Mouse (Mus musculus) midbrain, embryonic 15.5 days (tissue): ENCODE measurements at regions not wholly inside any gene's neighbourhood (a gene's known extent, or its start where the extent isn't known, plus 50 kb on each side); places are given as distances from the start of the nearest gene placed in this dataset.
A peak's percentile ranks its signal among the peaks of the same experiment; 100 is the strongest.

Source experiments
- ATAC-seq: fragments of 200-750 bp; cut with Nextera tagmentation; replicated peaks from 2 replicates; pipeline ENCODE4 v1.8.0; 2017; ENCODE audit warnings: moderate TSS enrichment
- H3K27ac ChIP-seq: fragments of 300-500 bp; sonication (generic); 2 replicates; pipeline ENCODE4 v1.5.1; 2015; ENCODE audit warnings: mild to moderate bottlenecking, inconsistent platforms
- H3K27me3 ChIP-seq: fragments of 300-500 bp; sonication (generic); replicated peaks from 2 replicates; pipeline ENCODE4 v1.6.1; 2015; ENCODE audit warnings: inconsistent platforms
- H3K36me3 ChIP-seq: fragments of 300-500 bp; sonication (generic); replicated peaks from 2 replicates; pipeline ENCODE4 v1.6.1; 2015; ENCODE audit warnings: inconsistent platforms
- H3K4me1 ChIP-seq: fragments of 300-500 bp; sonication (generic); 2 replicates; pipeline ENCODE4 v1.6.1; 2015; ENCODE audit warnings: inconsistent platforms
- H3K4me2 ChIP-seq: fragments of 300-500 bp; sonication (generic); 2 replicates; pipeline ENCODE4 v1.6.1; 2015; ENCODE audit warnings: inconsistent platforms, mild to moderate bottlenecking, moderate library complexity
- H3K4me3 ChIP-seq: fragments of 300-500 bp; sonication (generic); 2 replicates; pipeline ENCODE4 v1.5.1; 2015; ENCODE audit warnings: mild to moderate bottlenecking, inconsistent platforms
- H3K9ac ChIP-seq: fragments of 300-500 bp; sonication (generic); 2 replicates; pipeline ENCODE4 v1.6.1; 2015; ENCODE audit warnings: mild to moderate bottlenecking, inconsistent platforms
- H3K9me3 ChIP-seq: fragments of 300-500 bp; sonication (generic); 2 replicates; pipeline ENCODE4 v1.6.1; 2016; ENCODE audit warnings: inconsistent platforms
- WGBS: fragments of 180-500 bp; shearing (Covaris S2); methylation state at CpG from one replicate; pipeline ENCODE4 v1.1.7; 2015; ENCODE audit warnings: mixed read lengths; 5-methylcytosine and 5-hydroxymethylcytosine counted together

DNA sequence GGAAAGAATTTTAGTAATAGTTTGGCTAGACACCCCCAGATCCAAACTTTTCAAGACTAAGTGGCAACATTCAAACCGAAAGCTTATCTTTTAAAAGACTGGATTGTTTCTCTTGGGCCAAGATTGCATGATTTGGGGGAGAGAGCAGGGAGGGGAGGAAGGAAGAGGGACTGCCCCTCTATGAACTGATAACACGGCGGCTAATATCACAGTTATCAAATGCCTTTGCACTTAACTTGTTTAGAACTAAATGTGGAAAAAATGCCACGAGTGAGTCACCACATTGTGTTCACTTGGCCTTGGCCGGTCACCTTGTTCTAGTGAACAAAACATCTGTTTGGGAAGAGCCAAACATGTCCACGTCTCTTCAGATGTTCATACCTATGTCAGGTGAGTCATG is 92.3 kb downstream of the Tes start:
- Histone ChIP-seq H3K27ac (no peak overlapping the region), H3K27me3 (no peaks in the 10 kb centered on the region), H3K4me3 (no peak overlapping the region), H3K9me3 (no peaks in the 10 kb centered on the region), H3K4me1 (no peaks in the 10 kb centered on the region), H3K4me2 (no peak overlapping the region), H3K9ac (no peak overlapping the region), H3K36me3 (no peaks in the 10 kb centered on the region)
- WGBS, result 92% methylated on average over 6 of the region's 6 CpGs
- no peak for ATAC-seq

DNA sequence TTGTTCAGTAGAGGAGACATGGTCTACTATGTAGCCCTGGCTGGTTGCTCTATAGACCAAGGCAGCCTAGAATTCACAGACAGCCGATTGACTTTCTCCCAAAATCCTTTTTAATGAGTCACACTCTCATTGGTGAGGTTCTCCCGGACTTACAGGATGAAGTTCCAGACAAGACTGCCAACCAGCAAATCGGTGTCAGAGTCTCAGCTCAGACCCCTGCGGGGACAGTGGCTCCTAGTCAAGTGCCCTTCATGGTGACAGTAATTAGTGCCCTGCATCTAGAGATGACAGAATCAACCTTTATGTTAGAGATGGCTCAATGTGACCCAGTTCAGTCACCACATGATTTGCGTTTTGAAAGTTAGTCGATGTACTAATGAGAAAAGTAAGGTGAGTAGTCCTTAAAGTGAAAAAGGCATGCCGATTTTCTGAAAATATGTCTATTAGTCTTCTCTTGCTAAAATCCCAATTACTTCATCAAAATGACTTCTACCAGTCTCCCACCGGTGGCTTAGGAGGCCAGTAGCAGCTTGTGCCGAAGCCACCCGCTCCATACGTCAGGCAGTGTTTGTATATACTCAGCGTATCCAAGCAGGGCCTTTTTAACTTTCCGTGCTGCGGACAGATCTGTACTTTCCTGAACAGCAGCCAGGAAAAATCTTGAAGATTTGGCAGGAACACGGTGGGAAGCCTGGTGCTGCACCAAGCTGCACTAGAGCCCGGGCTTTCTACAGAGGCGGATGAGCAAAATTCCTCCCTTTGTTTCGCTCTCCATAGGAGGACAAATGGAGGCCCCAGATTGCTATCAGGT is 105.2 kb downstream of the Tes start:
- Histone ChIP-seq H3K4me3 (no peak overlapping the region), H3K9me3 (no peaks in the 10 kb centered on the region), H3K9ac (no peak overlapping the region)

DNA sequence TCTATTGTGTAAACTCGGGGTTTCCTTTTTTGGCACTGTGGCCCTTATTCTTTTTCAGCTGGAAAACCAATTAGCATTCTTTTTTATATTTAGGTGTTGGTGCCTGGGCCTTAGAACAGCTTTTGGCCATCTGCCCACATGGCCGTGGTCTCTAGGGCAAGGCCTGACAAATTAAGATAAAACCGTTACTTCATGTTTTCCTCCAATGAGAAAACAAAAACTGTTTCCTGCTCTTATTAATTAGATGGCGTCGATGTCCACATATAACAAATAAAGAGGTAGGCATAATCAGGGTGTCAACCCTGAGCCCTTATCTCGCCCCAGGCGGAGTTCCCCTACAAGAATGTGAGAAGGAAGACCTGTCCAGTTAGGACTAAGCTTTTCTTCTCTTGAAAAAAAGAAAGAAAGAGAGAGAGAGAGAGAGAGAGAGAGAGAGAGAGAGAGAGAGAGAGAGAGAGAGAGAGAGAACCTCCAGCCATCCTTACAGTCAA is 105.9 kb downstream of the Tes start:
- Histone ChIP-seq H3K36me3 (no peaks in the 10 kb centered on the region), H3K9me3 (no peaks in the 10 kb centered on the region), H3K4me1 (peaks cover 25% of the 10 kb centered on the region), H3K27me3 (no peaks in the 10 kb centered on the region), H3K4me2 (peak overlapping the region; percentile 34), H3K27ac (peak overlapping the region; percentile 68), H3K9ac (no peak overlapping the region), H3K4me3 (no peak overlapping the region)
- WGBS, result 23% methylated on average over 7 of the region's 7 CpGs
- ATAC-seq, result peak; percentile 21

More for the DNA sequence above, 105.2 kb downstream of the Tes start:
- Histone ChIP-seq H3K4me2 (peak overlapping the region; percentile 34), H3K36me3 (no peaks in the 10 kb centered on the region), H3K27ac (peak overlapping the region; percentile 68), H3K27me3 (no peaks in the 10 kb centered on the region), H3K4me1 (peaks cover 25% of the 10 kb centered on the region)
- 28% methylated on average over 18 of the region's 18 CpGs for WGBS
- ATAC-seq, result peak; percentile 66

DNA sequence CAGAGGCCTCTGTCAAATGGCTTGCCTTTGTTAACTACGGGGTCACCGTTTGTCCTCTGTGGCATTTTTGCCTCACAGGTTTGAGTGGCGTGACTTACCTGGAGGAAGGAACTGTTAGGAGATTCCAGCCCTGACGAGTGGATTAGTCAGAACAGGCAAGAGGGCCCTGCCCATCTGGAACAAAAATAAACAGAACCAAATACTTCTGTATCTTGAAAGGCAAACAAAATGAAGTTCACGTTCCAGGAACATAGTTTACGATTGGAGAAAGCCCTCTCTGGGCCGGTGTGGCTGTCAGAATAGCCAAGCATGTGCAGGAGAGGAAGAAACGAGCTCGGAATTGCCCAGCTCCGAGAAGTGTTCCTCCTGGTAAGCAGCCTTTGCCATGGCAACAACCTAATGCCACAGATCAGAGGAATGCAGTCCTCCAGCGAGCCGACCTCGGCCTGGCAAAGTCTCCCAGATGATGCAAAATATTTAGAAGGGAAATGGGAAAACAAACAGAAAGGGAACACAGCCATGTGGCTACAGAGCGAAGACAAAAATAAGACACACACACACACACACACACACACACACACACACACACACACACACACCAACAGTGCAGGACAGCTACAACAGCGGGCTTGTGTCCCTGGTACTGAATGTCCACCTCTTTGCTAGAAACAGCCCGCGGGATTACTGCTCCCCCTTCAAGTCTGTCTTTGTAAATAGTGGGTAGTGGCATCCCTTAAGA is 106.5 kb downstream of the Tes start:
- Histone ChIP-seq H3K27ac (peak overlapping the region; percentile 68), H3K36me3 (no peaks in the 10 kb centered on the region), H3K4me3 (no peak overlapping the region), H3K9ac (no peak overlapping the region), H3K4me1 (peaks cover 25% of the 10 kb centered on the region), H3K9me3 (no peaks in the 10 kb centered on the region), H3K27me3 (no peaks in the 10 kb centered on the region), H3K4me2 (peak overlapping the region; percentile 34)
- ATAC-seq, result peak; percentile 90
- 7% methylated on average over 17 of the region's 17 CpGs for WGBS

DNA sequence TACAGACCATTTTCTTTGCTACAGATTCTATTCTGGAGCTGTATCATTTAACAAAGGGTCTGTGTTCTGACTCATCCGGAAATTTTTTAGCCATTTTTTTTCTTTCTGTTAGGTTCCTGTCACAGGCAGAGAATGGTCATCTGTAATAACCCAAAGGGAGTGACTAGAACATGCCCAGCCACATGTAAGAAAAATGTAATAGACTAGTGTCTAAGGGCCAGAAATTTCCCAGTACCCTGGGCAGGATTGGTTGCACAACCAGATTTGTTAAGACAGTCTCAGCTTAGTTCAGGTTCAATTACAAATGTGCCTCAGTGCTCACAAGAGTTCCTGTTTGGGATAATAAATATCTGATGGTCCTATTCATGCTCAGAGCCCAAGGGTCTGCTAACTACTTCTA is 107.1 kb downstream of the Tes start:
- no peaks in the 10 kb centered on the region for H3K27me3 ChIP-seq
- H3K4me1 ChIP-seq, result peaks cover 25% of the 10 kb centered on the region
- H3K27ac ChIP-seq, result peak overlapping the region; percentile 68
- no peaks in the 10 kb centered on the region for H3K9me3 ChIP-seq
- WGBS, result 12% methylated on average over 1 of the region's 1 CpGs
- H3K36me3 ChIP-seq, result no peaks in the 10 kb centered on the region
- ATAC-seq, result no peak
- H3K9ac ChIP-seq, result no peak overlapping the region
- no peak overlapping the region for H3K4me3 ChIP-seq
- H3K4me2 ChIP-seq, result no peak overlapping the region

DNA sequence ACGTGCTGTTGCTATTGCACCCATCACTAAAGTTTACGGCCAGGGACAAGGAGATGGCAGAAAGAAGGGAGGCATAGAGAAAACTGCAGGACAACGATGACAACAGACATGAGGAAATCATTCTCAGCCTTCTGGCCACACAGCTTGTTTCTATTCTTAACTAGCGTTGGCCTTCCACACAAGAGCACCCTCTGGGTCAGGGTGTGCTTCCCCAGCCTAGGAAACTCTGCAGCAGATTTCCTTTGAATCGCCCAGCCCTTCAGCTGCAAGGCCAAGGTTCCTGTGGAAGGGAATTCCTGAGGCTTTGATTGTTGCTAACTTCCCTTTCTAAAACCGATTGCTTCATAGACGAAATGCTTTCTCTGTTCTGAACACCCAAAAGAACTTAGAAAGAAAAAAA is 103.8 kb upstream of the Cav2 start:
- Histone ChIP-seq H3K27me3 (no peaks in the 10 kb centered on the region), H3K9me3 (no peaks in the 10 kb centered on the region), H3K4me3 (no peak overlapping the region), H3K4me1 (peaks cover 3% of the 10 kb centered on the region; the same call in 1 of the 2 replicates), H3K36me3 (no peaks in the 10 kb centered on the region), H3K4me2 (no peak overlapping the region), H3K9ac (no peak overlapping the region), H3K27ac (no peak overlapping the region)
- WGBS, result 72% methylated on average over 7 of the region's 7 CpGs
- no peak for ATAC-seq

DNA sequence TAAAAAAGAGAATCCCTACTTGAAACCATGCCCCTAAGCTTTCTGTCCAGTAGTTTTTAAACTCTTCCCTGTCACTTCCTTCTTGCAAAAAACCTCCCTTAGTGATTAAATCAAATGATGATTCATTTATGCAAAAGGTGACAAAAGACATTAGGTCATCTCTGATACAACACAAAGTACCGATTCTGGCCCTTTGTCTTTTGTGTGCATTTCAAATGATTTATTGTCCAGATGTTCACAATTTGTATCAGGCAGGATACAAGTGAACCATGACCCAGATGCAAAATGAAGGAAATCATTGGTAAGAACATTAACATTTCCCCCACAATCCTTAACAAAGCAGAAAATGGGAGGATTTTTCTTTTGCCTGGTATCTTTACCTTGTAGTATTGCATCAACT is 101.5 kb upstream of the Cav2 start:
- WGBS, result 75% methylated on average over 1 of the region's 1 CpGs
- Histone ChIP-seq H3K4me1 (no peaks in the 10 kb centered on the region), H3K9me3 (no peaks in the 10 kb centered on the region), H3K27me3 (no peaks in the 10 kb centered on the region), H3K4me2 (no peak overlapping the region), H3K36me3 (no peaks in the 10 kb centered on the region), H3K9ac (no peak overlapping the region), H3K27ac (no peak overlapping the region), H3K4me3 (no peak overlapping the region)
- ATAC-seq, result no peak

DNA sequence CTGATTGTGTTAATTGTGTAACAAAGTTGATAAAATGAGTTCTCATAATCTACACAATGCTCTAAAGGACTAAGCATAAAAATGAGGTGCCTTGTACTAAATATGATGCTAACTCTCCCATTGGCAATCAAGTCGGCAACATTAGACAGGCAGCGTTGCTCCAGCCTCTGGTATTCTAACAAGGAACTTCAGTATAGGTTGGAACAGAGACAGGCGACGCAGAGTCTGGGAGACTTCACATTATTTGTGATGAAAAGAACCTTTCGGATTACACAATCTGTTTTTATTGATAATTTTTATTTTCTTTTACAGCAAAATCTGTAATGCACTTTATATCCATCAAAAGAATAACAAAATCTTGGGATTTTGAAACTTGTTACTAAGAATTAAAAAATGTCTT is 94.4 kb upstream of the Cav2 start:
- 82% methylated on average over 5 of the region's 5 CpGs for WGBS
- H3K27ac ChIP-seq, result no peak overlapping the region
- H3K4me3 ChIP-seq, result no peak overlapping the region
- no peak for ATAC-seq
- H3K36me3 ChIP-seq, result no peaks in the 10 kb centered on the region
- no peaks in the 10 kb centered on the region for H3K9me3 ChIP-seq
- H3K9ac ChIP-seq, result no peak overlapping the region
- no peaks in the 10 kb centered on the region for H3K27me3 ChIP-seq
- H3K4me1 ChIP-seq, result no peaks in the 10 kb centered on the region
- H3K4me2 ChIP-seq, result no peak overlapping the region

DNA sequence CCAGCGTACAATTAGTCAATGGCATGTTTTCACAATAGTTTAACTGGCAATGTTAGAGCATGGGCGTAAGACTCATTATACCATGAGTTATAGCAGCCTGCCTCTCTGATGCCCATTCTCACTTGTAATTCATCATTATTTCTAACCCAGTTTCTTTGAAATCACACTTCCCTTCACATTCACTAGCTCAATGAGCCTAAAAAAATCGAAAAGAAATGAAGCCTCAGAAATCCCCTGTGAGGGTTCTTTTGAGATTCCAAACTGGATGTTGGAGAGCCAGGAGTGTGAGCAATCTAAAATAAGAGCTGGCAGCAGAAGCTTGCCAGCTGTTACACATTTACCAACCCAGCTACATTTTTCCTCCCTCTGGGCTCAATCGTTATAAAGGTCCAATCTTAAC is 93.9 kb upstream of the Cav2 start:
- Histone ChIP-seq H3K4me1 (no peaks in the 10 kb centered on the region), H3K9ac (no peak overlapping the region), H3K4me3 (no peak overlapping the region), H3K9me3 (no peaks in the 10 kb centered on the region), H3K4me2 (no peak overlapping the region), H3K27me3 (no peaks in the 10 kb centered on the region), H3K27ac (no peak overlapping the region), H3K36me3 (no peaks in the 10 kb centered on the region)
- no peak for ATAC-seq
- WGBS, result 64% methylated on average over 4 of the region's 4 CpGs

DNA sequence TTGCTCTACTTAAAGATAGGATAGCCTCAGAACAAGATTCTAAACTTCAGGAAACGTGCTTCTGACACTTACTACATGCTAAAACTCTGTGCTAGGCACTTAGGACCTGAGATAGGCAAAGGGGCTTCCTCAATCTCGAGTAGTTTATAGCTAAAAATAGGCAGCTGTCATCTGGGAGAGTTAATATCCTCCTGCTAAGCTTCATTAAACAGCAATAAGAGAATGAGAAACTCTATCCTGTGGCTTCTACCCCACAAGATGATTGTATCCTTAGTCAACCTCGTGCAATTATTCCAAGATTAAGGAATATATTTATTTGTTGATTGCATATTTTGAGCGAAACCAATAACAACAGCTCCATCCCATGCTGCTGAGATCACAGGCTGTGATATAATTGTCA is 85.4 kb upstream of the Cav2 start:
- no peak for ATAC-seq

DNA sequence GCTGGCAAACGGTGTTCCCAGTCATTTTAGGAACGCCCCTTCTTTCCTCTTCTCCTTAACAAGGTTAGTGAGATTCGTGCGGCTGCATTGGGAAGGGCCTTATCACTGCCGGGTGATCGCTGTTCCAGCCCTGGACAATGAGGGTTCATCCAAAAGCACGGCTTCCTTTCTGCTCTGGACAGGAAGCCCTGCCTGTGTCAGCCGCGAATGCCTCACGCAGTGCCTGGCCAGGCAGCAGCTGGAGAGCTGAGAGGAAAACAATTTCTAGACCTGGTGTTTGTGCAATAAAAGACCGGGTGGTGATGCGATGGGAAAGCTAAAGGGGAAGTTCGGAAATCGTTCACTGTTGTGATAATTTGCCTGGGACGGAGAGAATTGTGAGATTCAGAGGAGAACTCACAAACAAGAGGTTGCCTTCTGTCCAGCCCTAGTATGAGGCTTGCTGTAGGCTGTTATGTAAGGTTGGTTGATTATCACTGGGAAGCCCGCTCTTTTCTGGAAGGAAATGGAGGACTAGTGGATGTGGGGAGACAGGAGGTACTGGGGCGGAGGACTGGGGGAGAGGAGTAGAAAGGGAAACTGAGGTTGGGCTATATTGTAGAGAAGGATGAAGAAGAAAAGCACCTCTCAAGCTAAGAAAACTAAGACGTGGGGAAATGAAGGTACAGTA is 83.1 kb upstream of the Cav2 start:
- Histone ChIP-seq H3K4me3 (no peak overlapping the region), H3K27me3 (no peaks in the 10 kb centered on the region), H3K4me1 (no peaks in the 10 kb centered on the region), H3K4me2 (no peak overlapping the region), H3K9ac (no peak overlapping the region), H3K36me3 (no peaks in the 10 kb centered on the region), H3K9me3 (no peaks in the 10 kb centered on the region), H3K27ac (no peak overlapping the region)
- ATAC-seq, result no peak
- WGBS, result 79% methylated on average over 18 of the region's 18 CpGs

More for the DNA sequence above, 85.4 kb upstream of the Cav2 start:
- H3K4me1 ChIP-seq, result no peaks in the 10 kb centered on the region
- no peaks in the 10 kb centered on the region for H3K9me3 ChIP-seq
- WGBS, result 54% methylated on average over 4 of the region's 4 CpGs
- no peak overlapping the region for H3K9ac ChIP-seq
- no peaks in the 10 kb centered on the region for H3K36me3 ChIP-seq
- no peaks in the 10 kb centered on the region for H3K27me3 ChIP-seq
- H3K27ac ChIP-seq, result no peak overlapping the region
- no peak overlapping the region for H3K4me3 ChIP-seq
- H3K4me2 ChIP-seq, result no peak overlapping the region

DNA sequence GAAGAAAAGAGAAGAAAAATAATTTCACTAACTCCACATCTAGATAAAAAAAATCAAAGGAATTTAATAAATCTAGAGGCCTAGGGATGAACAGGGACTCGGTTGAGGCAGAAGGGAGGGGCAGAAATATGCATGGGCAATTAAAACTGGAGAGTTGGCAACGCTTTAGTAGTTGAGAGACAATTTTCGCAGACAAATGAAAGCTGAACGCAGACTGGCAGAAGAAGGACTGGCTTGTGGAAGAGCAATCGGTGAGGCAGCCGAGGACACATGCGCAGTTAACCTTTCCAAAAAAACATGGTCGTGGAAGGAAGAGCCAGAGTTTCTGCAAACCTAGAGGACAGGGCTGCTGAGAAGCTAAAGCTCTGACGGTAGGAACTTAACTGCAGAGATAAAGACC is 82.1 kb upstream of the Cav2 start:
- no peak for ATAC-seq
- no peak overlapping the region for H3K4me2 ChIP-seq
- no peak overlapping the region for H3K4me3 ChIP-seq
- no peak overlapping the region for H3K9ac ChIP-seq
- H3K27ac ChIP-seq, result no peak overlapping the region
- H3K4me1 ChIP-seq, result no peaks in the 10 kb centered on the region
- no peaks in the 10 kb centered on the region for H3K36me3 ChIP-seq
- 80% methylated on average over 9 of the region's 9 CpGs for WGBS
- H3K9me3 ChIP-seq, result no peaks in the 10 kb centered on the region
- no peaks in the 10 kb centered on the region for H3K27me3 ChIP-seq
